Mouse (Mus musculus) midbrain, embryonic 15.5 days (tissue): ENCODE measurements around the gene Arf1. TPM values are rescaled to one million over a fixed set of nuclear protein-coding genes. Genes with fewer than 3 reads are reported as not detected.
"Not testable (repeated sequence)": the region's sequence is repeated elsewhere in the genome, so short reads cannot be mapped to it uniquely, and the experiment has no call there.

Source experiments
- ATAC-seq: fragments of 200-750 bp; cut with Nextera tagmentation; replicated peaks from 2 replicates; pipeline ENCODE4 v1.8.0; 2017; ENCODE audit warnings: moderate TSS enrichment
- H3K27ac ChIP-seq: fragments of 300-500 bp; sonication (generic); 2 replicates; pipeline ENCODE4 v1.5.1; 2015; ENCODE audit warnings: mild to moderate bottlenecking, inconsistent platforms
- H3K27me3 ChIP-seq: fragments of 300-500 bp; sonication (generic); replicated peaks from 2 replicates; pipeline ENCODE4 v1.6.1; 2015; ENCODE audit warnings: inconsistent platforms
- H3K36me3 ChIP-seq: fragments of 300-500 bp; sonication (generic); replicated peaks from 2 replicates; pipeline ENCODE4 v1.6.1; 2015; ENCODE audit warnings: inconsistent platforms
- H3K4me1 ChIP-seq: fragments of 300-500 bp; sonication (generic); 2 replicates; pipeline ENCODE4 v1.6.1; 2015; ENCODE audit warnings: inconsistent platforms
- H3K4me2 ChIP-seq: fragments of 300-500 bp; sonication (generic); 2 replicates; pipeline ENCODE4 v1.6.1; 2015; ENCODE audit warnings: inconsistent platforms, mild to moderate bottlenecking, moderate library complexity
- H3K4me3 ChIP-seq: fragments of 300-500 bp; sonication (generic); 2 replicates; pipeline ENCODE4 v1.5.1; 2015; ENCODE audit warnings: mild to moderate bottlenecking, inconsistent platforms
- H3K9ac ChIP-seq: fragments of 300-500 bp; sonication (generic); 2 replicates; pipeline ENCODE4 v1.6.1; 2015; ENCODE audit warnings: mild to moderate bottlenecking, inconsistent platforms
- H3K9me3 ChIP-seq: fragments of 300-500 bp; sonication (generic); 2 replicates; pipeline ENCODE4 v1.6.1; 2016; ENCODE audit warnings: inconsistent platforms
- WGBS: fragments of 180-500 bp; shearing (Covaris S2); methylation state at CpG from one replicate; pipeline ENCODE4 v1.1.7; 2015; ENCODE audit warnings: mixed read lengths; 5-methylcytosine and 5-hydroxymethylcytosine counted together
- polyA plus RNA-seq: library from polyadenylated mRNA; unstranded; fragments of >200 nt; fragmentation: Nextera tagmentation; extraction: Ambion mirVana; gene quantifications from 2 replicates; pipeline ENCODE4 v1.2.1, GENCODE M21; 2015

Arf1 gene
- polyA plus RNA-seq, 1 experiment from 2014 or later = 645 TPM

DNA sequence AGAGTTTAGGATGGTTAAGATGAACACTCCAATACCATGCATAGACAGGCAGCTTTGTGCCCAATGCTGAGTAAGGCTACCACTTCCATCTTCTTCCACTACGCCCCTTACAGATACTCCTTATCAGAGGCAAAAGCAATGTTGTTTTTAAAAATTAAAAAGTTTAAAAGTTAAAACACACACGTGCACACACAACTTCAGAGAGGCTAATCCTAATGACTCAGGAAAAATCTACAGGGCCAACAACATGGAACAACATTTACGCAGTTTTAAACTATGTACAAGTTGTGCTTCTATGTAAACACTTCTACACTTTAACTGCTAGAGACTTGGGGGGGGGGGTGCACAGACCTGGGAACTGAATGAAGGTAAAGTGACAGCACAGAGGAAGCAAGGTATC lies 4.0 kb downstream of the Arf1 start:
- Histone ChIP-seq H3K9me3 (no peaks in the 10 kb centered on the region), H3K4me1 (peaks cover 53% of the 10 kb centered on the region)
- 97% methylated on average over 3 of the region's 3 CpGs for WGBS

DNA sequence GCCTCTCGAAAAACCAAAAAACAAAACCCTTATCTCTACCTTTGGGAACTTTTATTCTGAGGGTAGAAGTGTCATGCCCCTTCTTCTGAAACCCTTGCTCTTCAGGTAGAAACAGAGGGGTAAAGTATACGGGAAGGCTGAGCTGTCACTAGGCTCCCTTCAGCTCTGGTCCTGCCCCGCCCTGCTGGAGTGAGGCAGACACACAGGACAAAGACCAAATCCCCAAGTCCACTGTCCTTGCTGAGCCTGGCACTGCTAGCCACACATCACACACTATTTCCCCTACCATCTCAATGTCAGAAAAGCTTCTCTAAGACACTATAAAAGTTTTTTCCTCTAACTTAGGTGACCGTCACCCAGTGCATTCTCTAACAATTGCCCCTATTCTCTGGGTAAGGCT lies 5.8 kb downstream of the Arf1 start:
- WGBS = 89% methylated on average over 4 of the region's 4 CpGs
- Histone ChIP-seq H3K4me1 (peaks cover 48% of the 10 kb centered on the region), H3K27me3 (no peaks in the 10 kb centered on the region), H3K27ac (no peak overlapping the region), H3K9me3 (no peaks in the 10 kb centered on the region), H3K4me3 (no peak overlapping the region), H3K4me2 (no peak overlapping the region), H3K9ac (no peak overlapping the region), H3K36me3 (no peaks in the 10 kb centered on the region)
- no peak for ATAC-seq

More for the DNA sequence above, 4.0 kb downstream of the Arf1 start:
- H3K27ac ChIP-seq = no peak overlapping the region
- H3K4me2 ChIP-seq = no peak overlapping the region
- no peaks in the 10 kb centered on the region for H3K36me3 ChIP-seq
- no peak overlapping the region for H3K9ac ChIP-seq
- no peaks in the 10 kb centered on the region for H3K27me3 ChIP-seq
- H3K4me3 ChIP-seq = no peak overlapping the region
- ATAC-seq = no peak

DNA sequence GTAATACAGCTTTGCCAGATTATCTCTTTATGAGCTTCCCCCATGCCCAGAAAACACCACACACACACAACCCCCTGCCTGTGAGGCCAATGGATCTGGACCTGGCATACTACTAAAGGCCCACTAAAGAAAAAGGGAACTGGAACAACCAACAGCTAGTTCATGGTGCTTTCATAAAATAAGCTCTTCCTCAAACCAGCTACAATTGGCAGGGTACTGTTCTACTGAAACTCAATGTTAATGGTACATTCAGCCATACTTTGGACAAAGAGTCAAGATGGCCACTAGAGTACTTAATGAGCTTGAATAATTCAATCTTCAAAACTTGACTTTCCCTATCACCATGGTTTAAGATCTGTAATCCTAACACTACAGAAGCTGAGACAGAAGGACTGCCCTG lies 6.5 kb downstream of the Arf1 start:
- H3K4me1 ChIP-seq = peaks cover 41% of the 10 kb centered on the region
- no peaks in the 10 kb centered on the region for H3K9me3 ChIP-seq
- no peak overlapping the region for H3K27ac ChIP-seq
- no peaks in the 10 kb centered on the region for H3K36me3 ChIP-seq
- no peak overlapping the region for H3K4me3 ChIP-seq
- H3K9ac ChIP-seq = no peak overlapping the region
- H3K27me3 ChIP-seq = no peaks in the 10 kb centered on the region
- ATAC-seq = no peak
- no peak overlapping the region for H3K4me2 ChIP-seq

DNA sequence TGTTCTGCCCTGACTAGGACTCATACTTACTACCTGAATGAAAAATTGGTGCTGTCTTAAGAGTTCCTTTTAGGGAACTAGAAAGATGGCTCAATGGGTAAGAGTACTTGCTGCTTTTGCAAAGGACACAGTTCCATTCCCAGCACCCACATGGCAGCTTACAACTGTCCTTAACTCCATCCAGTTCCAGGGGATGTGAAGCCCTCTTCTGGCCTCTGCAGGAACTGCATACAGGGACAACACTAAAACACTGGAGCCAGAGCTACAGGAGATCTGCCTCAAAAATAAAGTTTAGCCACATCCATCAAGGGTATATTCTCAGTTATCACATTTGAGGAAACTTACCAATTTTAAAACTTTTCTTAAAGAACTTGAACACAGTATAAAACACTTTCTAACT lies 9.0 kb downstream of the Arf1 start:
- no peak overlapping the region for H3K4me3 ChIP-seq
- no peak overlapping the region for H3K27ac ChIP-seq
- ATAC-seq = no peak
- no peaks in the 10 kb centered on the region for H3K36me3 ChIP-seq
- H3K9ac ChIP-seq = no peak overlapping the region
- H3K4me1 ChIP-seq = peaks cover 16% of the 10 kb centered on the region
- H3K9me3 ChIP-seq = no peaks in the 10 kb centered on the region
- H3K27me3 ChIP-seq = no peaks in the 10 kb centered on the region
- no peak overlapping the region for H3K4me2 ChIP-seq

DNA sequence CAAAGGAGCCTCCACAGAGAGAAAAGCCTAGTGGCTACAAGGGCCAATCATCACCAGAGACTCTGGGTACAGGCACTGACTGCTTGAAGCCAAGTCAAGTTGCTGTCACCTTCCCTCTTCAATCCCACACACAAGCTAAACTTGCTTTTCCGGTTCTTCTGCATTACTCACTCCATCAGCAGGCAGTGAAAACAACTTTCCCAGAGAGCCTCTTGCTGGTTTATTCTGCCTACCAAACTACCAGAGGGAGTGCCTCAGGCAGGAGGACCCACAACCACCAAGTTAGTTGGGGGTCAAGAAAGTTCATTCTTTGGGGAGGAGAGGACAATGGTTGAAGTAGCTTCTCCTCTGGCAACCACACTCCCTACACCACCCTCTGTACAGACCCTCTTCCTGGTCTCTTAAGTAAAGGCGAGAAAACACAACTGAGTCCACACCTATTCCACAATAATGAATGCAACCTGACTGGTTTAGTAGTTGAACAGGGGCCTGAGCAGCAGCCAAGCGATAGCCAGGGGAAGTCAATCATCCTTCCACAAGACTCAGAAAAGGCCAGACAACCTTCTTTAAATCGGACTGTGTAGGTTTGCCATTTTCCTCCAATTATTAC lies 9.6 kb downstream of the Arf1 start:
- no peak for ATAC-seq
- H3K27ac ChIP-seq = no peak overlapping the region
- H3K36me3 ChIP-seq = no peaks in the 10 kb centered on the region
- no peaks in the 10 kb centered on the region for H3K9me3 ChIP-seq
- 89% methylated on average over 4 of the region's 4 CpGs for WGBS
- H3K9ac ChIP-seq = no peak overlapping the region
- no peaks in the 10 kb centered on the region for H3K27me3 ChIP-seq
- H3K4me1 ChIP-seq = peaks cover 11% of the 10 kb centered on the region; the same call in 1 of the 2 replicates
- no peak overlapping the region for H3K4me2 ChIP-seq
- H3K4me3 ChIP-seq = no peak overlapping the region

DNA sequence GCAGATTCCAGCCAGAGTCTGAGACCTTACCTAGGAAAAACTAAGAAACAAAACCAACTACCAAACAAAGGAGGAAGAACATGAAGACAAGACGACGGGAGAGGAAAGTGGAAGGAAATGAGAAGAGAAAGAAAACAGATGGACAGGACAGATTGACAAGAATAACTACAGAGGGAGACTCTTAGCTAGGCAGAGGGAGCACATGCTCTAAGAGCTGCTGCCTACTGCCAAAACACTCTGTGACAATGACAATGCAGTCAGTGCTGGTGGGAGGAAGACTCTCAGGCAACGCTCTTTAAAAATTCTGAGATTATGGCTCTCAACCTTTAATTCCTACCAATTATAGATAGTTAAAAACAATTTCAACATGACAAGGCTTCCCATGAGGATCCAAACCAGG lies 11.1 kb downstream of the Arf1 start:
- H3K4me1 ChIP-seq = no peaks in the 10 kb centered on the region
- no peaks in the 10 kb centered on the region for H3K27me3 ChIP-seq
- 0 out of 2 replicates have a peak, but pooled peaks cover 3% of the 10 kb centered on the region for H3K36me3 ChIP-seq
- no peak overlapping the region for H3K4me3 ChIP-seq
- no peak overlapping the region for H3K27ac ChIP-seq
- ATAC-seq = no peak
- 79% methylated on average over 3 of the region's 3 CpGs for whole genome bisulfite sequencing
- no peak overlapping the region for H3K9ac ChIP-seq
- H3K9me3 ChIP-seq = no peaks in the 10 kb centered on the region
- no peak overlapping the region for H3K4me2 ChIP-seq

- Histone ChIP-seq H3K27ac (no peak overlapping the region), H3K4me2 (no peak overlapping the region), H3K9ac (no peak overlapping the region), H3K36me3 (peaks cover 15% of the 10 kb centered on the region; the same call in 1 of the 2 replicates), H3K27me3 (no peaks in the 10 kb centered on the region), H3K4me1 (peaks cover 11% of the 10 kb centered on the region), H3K9me3 (no peaks in the 10 kb centered on the region), H3K4me3 (no peak overlapping the region)
- no peak for ATAC-seq
- WGBS = 92% methylated on average over 12 of the region's 12 CpGs
Measured at GRCm38 (mm10) chr11:59212892-59213494, 15.1 kb downstream of the Arf1 start.

GRCm38 (mm10) chr11:59212320-59212719 lies 15.8 kb downstream of the Arf1 start:
- not testable (repeated sequence) for H3K27me3 ChIP-seq, H3K9ac ChIP-seq, H3K27ac ChIP-seq, H3K4me3 ChIP-seq, ATAC-seq, H3K9me3 ChIP-seq, H3K4me2 ChIP-seq
- Histone ChIP-seq H3K4me1 (peaks cover 18% of the 10 kb centered on the region), H3K36me3 (peaks cover 15% of the 10 kb centered on the region; the same call in 1 of the 2 replicates)
- WGBS = 87% methylated on average over 12 of the region's 12 CpGs

DNA sequence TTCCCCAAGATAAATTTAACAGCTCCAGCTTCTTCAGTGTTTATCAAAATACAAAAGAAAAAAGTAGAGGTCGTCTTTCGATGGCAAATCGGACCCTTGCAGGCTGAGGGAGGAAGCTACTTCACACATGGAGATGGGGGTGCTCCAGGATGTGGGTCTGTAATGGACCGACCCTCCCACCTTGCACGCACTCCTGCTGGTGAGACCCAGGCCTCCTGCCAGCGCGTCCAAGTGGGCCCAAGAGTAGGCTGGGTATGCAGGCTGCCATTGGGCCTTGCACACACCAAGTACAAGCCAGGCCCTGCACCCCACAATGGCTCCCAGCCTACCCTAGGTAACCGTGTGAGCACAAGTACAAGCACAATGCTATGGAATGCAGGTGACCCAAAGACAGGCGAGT lies 16.5 kb downstream of the Arf1 start:
- not testable (repeated sequence) for H3K27ac ChIP-seq, H3K9me3 ChIP-seq, H3K4me2 ChIP-seq, H3K4me3 ChIP-seq, ATAC-seq, H3K27me3 ChIP-seq, H3K9ac ChIP-seq
- 94% methylated on average over 9 of the region's 9 CpGs for WGBS
- peaks cover 18% of the 10 kb centered on the region for H3K4me1 ChIP-seq
- peaks cover 17% of the 10 kb centered on the region; the same call in 1 of the 2 replicates for H3K36me3 ChIP-seq

DNA sequence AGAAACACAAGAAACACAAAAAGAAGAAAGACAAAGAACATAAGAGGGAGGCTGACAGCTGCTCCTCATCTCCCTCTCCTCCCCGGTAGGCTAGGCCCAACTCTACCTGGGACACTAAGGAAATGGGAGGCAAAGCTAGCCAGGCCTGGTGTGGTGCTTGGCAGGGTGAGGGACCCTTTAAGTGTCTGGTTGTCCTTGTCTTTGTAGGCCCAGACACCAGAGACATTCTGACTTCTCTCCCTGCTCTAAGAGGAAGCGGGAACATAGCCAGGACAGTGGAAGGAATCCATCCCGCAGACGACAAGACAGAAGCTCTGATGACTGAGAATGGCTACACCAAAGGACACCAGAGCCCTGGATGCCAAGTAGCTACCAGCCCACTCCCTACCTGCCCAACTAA lies 18.1 kb downstream of the Arf1 start:
- H3K4me2 ChIP-seq = no peak overlapping the region
- H3K4me1 ChIP-seq = peaks cover 18% of the 10 kb centered on the region
- no peak overlapping the region for H3K9ac ChIP-seq
- H3K27ac ChIP-seq = no peak overlapping the region
- H3K36me3 ChIP-seq = peaks cover 19% of the 10 kb centered on the region; the same call in 1 of the 2 replicates
- no peak overlapping the region for H3K4me3 ChIP-seq
- ATAC-seq = no peak
- no peaks in the 10 kb centered on the region for H3K9me3 ChIP-seq
- 87% methylated on average over 4 of the region's 4 CpGs for WGBS
- no peaks in the 10 kb centered on the region for H3K27me3 ChIP-seq

GRCm38 (mm10) chr11:59209580-59209979 lies 18.5 kb downstream of the Arf1 start:
- Histone ChIP-seq H3K36me3 (peaks cover 19% of the 10 kb centered on the region; the same call in 1 of the 2 replicates), H3K27ac (no peak overlapping the region), H3K4me2 (peak overlapping the region; percentile 90), H3K9me3 (no peaks in the 10 kb centered on the region), H3K4me1 (peaks cover 18% of the 10 kb centered on the region), H3K27me3 (no peaks in the 10 kb centered on the region), H3K4me3 (peak overlapping the region; percentile 86; the same call in 1 of the 2 replicates), H3K9ac (peak overlapping the region; percentile 75; the same call in 1 of the 2 replicates)
- 60% methylated on average over 5 of the region's 5 CpGs for WGBS
- ATAC-seq = no peak

DNA sequence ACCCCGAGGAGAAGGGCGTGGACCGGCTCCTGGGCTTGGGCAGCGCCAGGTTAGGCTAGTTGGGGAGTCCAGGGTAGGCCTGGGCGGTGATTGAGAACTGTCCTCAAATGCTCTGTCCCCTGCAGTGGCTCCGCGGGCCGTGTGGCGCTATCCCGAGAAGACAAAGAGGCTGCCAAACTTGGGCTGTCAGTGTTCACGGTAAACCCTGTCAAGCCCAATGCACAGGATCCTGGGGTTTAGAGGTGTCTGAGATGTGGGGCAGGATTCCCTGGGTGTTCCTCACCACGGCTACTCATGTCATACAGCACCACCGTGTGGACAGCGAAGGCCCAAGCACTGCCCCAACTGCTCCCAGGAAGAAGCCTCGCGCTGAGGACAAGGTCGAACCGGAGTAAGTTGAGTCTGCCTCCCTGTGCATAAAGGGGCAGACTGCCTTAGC lies 19.0 kb downstream of the Arf1 start:
- Histone ChIP-seq H3K4me2 (peak overlapping the region; percentile 90), H3K4me3 (peak overlapping the region; percentile 86), H3K27ac (peak overlapping the region; percentile 86), H3K4me1 (peaks cover 18% of the 10 kb centered on the region), H3K27me3 (no peaks in the 10 kb centered on the region), H3K9me3 (no peaks in the 10 kb centered on the region), H3K9ac (peak overlapping the region; percentile 75), H3K36me3 (peaks cover 19% of the 10 kb centered on the region; the same call in 1 of the 2 replicates)
- 11% methylated on average over 18 of the region's 18 CpGs for WGBS
- ATAC-seq = peak; percentile 46
